Mouse (Mus musculus) heart, postnatal 0 days (tissue): ENCODE data around the gene Psma5.

Experiments
- CTCF ChIP-seq: IDR thresholded peaks from 2 replicates; pipeline ENCODE4 v1.5.1; 2016; ENCODE audit warnings: antibody characterized with exemption, control low read depth, low read depth
- EP300 ChIP-seq: IDR thresholded peaks from 2 replicates; pipeline ENCODE4 v1.6.1; 2016; ENCODE audit warnings: antibody characterized with exemption, low read depth

DNA sequence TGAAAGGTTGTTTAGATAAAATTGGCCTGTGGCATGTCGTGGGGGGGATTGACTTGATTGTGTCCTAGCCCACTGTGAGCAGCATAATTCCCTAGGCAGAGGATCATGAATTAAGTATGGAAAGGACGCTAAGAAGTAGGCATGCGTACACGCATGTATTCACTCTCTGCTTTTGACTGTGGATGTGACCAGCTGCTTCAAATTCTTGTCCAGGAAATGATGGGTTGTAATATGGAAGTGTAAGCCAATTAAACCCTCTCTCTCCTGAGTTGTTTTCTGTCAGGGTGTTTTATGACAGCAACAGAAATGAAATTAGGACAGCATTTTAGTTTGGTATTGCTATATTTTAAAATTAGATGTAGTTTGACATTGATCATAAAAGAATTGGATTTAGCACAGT, 68.1 kb downstream of the Psma5 start:
- no peak for TF ChIP-seq EP300
- TF ChIP-seq CTCF, result no peak
